Mouse (Mus musculus): Measurements from ENCODE around the gene Atp6v0b.
A peak's percentile ranks its signal among the peaks of the same experiment; 100 is the strongest.

The Atp6v0b gene

GRCm38 (mm10) chr4:117836204-117836767 is 50.8 kb downstream of the Atp6v0b start:
- DNase-seq (ENCODE audit: low spot score) = peak; percentile 92

GRCm38 (mm10) chr4:117835531-117836111 is 51.5 kb downstream of the Atp6v0b start:
- DNase-seq (ENCODE audit: low spot score) = peak; percentile 41

GRCm38 (mm10) chr4:117834845-117835530 is 52.1 kb downstream of the Atp6v0b start:
- DNase-seq (ENCODE audit: low spot score) = peak; percentile 86

- no peak for DNase-seq (ENCODE audit: low spot score)
These were observed 52.7 kb downstream of the Atp6v0b start, which contains the start of gene Slc6a9 for GRCm38 (mm10) chr4:117834457-117834844. Gene Slc6a9, plus strand, starts transcription at chr4:117834506.
